Mouse (Mus musculus) liver, embryonic 14.5 days (tissue): ENCODE results near the gene Pop5.

ENCODE experiments used
- CTCF ChIP-seq: IDR thresholded peaks from 2 replicates; pipeline ENCODE4 v1.5.1; 2016; ENCODE audit warnings: antibody characterized with exemption, low read depth, control low read depth
- EP300 ChIP-seq: IDR thresholded peaks from 2 replicates; pipeline ENCODE4 v1.6.1; 2016; ENCODE audit warnings: antibody characterized with exemption, low read depth

- TF ChIP-seq CTCF (no peak), EP300 (no peak)
Observed at GRCm38 (mm10) chr5:115237803-115238728, 2.4 kb downstream of the Pop5 start.
